Mouse (Mus musculus) right cerebral cortex, postnatal 36 days (tissue): Measurements from ENCODE around the gene Ccl5.
A peak's percentile ranks its signal among the peaks of the same experiment; 100 is the strongest.

ENCODE experiments used
- DNase-seq, 2 experiments: peaks; one replicate each; pipeline ENCODE4 v3.0.0; 2022; ENCODE audit warnings: low spot score in 2 of 2, mixed read lengths in 1 of 2

The Ccl5 gene

DNA sequence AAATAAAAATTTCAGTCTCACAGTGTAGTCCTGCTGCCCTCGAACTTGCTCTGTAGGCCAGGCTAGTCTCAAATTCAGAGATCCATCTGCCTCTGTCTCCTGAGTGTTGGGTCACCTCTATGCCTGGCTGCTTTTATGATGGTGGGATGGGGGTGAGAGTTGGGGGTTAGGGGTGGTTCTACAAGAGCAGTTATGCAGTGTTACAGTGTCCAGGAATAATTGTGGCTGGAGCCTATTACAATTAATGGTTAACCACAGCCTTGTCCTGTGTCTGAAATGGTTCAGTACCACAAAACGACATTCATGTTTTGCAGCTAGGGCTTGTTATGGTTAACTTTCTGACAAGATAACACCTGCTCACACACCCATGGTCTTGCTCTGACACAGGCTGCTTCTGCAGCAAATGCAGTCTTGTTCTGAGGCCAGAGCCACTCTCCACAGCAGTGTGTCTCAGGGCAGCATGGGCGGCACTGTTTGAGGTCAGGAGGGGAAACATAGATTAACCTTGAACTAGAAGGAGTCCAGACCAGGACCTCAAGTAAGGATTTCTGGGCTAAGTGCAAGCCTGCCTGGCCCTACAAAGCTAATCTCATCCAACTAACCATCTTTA, 8.5 kb upstream of the Ccl5 start:
- DNase-seq, result no peak

DNA sequence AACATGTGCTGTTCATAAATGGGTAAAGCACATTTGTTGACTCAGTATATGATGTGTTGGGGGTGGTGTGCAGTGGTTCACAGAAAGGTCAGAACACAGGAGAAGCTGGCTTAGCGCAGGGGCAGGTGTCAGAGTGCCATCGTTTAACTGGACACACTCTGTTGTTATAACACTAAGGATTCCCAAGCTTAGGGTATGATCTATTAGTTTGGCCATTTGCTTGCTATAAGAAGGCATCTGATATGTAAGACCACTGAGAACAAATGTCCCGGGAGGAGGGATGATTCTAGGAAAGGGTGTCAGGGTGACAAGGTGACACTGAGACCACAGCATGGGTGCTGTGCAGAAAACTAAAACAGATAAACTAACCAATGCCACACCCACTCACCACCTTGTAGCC, 6.5 kb upstream of the Ccl5 start:
- DNase-seq, result no peak

DNA sequence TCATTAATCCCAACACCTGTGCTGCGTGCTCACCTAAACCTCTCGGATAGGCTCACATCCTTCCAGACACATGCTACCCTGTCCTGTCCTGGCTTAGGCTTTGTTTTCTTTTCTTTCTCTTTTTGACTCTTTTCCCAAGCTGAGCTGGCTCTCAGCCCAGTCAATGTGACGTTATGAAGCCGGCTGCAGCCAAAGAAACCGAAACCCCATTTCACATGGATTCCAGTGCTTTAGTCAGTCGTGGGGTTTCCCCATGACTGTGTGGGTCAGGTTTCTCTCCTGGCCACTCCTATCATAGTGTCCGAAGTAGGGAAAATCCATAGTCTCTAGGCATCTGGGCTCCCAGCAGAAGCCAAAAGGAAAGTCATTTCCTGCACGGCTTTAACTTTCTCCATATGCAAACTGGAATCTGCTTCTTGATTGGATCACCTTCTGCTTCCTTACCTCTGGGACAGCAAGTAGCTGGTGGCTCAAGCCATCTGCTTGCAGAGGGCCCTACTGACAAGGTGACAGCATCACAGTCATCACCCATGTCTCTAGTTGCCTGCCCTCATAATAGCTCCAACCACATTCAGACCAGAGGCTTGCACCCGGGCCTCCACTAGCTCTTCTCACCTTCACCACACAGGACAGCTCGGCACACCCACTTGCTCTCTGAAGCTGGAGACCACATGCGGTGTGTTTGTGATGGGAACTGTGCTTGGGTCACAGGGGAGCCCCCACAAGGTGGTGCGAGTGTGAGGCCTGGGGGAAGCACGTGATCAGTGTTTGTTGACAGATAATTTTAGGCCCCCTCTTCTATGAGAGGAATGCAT, 4.5 kb upstream of the Ccl5 start:
- peak; percentile 8 to 44 for DNase-seq

DNA sequence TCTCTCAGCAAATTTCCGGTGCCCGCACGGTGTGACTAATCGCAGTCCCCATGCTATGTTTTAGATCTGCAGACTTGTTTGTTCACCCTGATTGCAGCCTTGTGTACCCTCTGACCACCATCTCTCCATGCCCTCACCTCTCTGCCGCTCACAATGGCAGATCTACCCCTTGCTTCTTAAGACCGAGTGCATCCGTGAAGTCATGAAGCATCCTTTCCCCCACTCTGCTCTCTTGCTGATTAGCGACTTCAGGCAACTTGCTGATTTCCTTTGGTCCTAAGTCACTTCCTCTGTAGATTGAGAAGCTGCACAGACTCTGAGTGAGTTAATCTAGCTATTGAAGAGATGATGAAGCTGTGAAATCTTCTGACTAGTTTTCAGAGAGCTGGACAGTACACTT, 3.8 kb upstream of the Ccl5 start:
- DNase-seq, result no peak

DNA sequence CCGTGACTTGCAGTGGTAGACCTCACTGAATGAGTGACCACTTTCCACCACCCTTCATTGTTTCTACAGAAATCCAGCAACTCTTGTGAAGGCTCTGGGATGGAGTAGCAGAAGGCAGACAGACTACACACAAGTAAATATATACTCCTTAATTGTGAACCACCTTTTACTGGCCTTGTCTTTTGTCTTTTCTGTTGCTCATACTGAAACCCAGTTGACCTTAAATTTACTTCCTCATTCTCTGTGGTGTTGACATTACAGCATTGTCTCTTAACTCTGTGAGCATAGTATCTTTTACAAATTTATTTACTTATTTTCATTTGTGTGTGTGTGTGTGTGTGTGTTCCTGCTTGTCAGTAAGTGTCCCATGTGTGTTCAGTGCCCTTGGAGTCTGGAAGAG, 2.9 kb upstream of the Ccl5 start:
- DNase-seq, result no peak

DNA sequence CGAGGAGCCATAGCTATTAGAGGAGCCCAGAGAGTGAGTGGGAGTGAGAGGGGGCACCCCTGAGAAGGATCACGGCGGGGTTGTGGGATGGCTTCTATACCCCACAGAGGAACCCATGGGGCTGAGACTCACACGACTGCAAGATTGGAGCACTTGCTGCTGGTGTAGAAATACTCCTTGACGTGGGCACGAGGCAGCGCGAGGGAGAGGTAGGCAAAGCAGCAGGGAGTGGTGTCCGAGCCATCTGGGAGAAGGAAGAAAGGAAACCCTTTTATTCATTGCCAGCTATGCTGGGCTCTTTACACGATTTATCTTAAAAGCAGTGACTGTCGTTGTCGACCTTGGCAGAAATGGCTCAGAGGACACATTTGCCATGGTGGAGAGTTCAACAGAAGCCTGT, 1.3 kb downstream of the Ccl5 start:
- DNase-seq, result no peak

DNA sequence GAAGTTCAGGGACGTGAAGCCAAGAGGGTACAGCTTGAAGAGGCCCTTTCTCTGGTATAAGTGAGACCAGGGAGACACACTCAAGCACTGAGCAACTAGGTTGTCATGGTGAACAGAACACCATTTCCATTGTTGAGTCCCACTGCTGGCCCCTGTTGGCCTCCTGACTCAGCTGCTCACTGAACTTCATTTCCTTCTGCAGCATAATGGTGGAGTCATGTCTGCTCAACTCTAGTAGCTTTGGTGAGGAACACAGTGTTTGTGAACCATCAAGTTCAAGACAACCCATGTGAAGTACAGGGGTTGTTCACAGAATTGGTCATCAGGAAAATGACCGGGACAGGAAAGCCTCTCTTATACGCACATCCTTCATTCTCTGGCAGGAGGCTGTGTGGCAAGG, 8.2 kb downstream of the Ccl5 start, which contains the start of gene Heatr9:
TSS of gene Heatr9 (minus strand) at position 101 of the 400 bp plus-strand sequence.
- no peak for DNase-seq

DNA sequence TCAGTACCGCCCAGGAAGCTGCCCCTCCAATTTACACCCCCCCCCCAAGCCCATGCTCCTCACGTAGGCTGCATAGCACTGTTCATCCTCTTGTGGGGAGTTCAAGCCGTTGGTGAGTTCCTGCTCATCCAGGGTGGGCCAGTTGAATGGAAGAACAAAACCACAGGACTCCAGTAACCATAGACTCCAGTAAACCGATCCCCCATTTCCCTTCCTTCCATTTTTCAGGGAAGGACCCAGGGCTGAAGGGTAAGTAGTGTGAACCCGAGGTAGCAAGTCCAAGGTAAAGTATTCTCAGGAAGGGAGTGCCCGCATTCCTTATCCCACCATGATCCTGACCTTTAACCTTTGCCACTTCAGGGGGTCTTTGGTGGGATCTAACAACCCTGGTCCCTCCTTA, 11.9 kb downstream of the Ccl5 start:
- no peak for DNase-seq

DNA sequence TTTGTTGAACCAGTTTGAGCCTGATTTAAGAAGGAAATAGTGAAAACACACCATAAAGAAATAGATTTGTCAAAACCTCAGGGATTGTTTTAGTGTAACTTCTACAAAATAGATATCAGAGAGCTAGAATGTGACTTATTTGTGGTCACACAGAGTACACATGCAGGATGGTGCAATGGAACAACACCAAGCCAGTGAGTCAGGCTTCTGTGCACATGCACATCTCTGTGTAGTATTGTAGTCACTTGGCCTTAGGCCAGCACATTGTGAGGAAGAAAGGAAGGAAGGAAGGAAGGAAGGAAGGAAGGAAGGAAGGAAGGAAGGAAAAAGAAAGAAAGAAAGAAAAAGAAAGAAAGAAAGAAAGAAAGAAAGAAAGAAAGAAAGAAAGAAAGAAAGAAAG, 13.2 kb downstream of the Ccl5 start:
- DNase-seq, result no peak

DNA sequence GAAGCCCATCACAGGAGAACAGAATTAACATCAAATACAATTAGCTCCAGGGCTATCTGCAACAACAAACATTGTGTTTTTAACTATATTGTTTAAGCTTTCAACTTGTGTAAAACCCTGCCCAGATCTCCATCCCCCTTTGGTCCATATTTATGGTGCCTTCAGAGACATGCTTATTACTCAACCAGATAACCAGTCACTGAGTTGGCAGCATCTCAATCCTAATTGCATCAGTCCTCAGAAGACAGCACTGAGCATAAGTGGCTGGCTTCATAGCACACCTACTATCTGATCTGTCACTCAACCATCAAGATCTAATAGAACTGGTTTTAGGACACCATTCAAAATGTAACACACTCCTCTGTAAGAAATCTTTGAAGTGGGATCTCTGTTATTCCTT, 20.8 kb downstream of the Ccl5 start:
- no peak for DNase-seq

DNA sequence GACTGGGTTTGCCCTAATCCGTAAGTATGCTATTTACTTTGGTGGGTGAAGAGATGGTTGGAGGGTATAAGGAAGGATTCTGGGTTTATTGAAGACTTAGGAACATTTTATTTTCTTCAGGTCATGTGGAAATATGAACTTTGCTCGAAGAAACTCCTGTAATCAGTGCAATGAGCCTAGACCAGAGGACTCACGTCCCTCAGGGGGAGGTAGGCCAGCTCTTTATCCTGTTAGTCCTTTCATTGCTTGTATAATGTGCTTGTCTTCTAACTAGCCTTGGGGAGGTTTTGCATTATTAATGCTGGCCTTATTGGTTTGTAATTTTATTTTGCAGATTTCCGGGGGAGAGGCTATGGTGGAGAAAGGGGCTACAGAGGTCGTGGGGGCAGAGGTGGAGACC, 26.0 kb downstream of the Ccl5 start:
- no peak for DNase-seq

DNA sequence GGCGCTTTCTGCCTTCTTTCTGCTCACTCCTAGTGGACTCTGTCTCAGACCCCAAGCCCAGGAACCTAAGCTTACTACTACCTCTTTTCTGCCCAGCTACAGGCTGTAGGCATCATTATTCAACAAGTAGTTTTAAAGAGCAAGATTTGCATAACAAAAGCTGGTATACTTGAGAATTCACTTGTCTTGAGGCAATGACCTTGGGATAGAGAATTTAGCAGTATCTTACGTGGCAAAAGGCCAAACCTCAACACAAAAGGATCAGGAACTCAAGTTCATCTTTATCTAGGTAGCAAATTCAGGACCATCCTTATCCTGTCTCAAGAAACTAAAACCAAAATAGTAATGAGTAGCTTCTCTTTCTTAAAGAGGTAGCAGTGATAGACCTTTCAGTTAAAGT, 34.7 kb downstream of the Ccl5 start:
- DNase-seq, result no peak

DNA sequence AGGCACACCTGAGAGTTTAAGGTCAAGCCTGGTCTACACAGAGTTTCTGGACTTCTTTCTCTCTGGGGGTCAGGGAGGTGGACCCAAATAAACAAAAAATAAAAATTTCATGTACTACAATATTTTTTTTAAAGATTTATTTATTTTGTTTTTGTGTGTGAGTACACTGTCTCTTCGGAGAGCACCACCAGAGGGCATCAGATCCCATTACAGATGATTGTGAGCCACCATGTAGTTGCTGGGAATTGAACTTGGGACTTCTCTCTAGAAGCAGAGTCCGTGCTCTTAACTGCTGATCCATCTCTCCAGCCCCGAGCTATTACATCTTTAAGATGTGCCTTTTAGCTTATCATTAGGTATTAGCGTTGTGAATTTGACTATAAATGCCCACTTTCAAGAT, 38.8 kb downstream of the Ccl5 start:
- no peak for DNase-seq
